9 mouse cellular contexts compared by ENCODE assay signal in genomic region chr1:91523759-91524158, GRCm38 (mm10). TPM values are rescaled to one million over a fixed set of nuclear protein-coding genes. Genes with fewer than 3 reads are reported as not detected.
DNase-seq lines count a peak whose midpoint lies in the region; ATAC-seq and TF ChIP-seq lines count a peak whose summit lies in the region.
"Had no signal": no experiment of that assay in that cellular context is flagged by ENCODE, and none has a peak within 500 bp of the region (broad histone marks: within the 10 kb centered on the region; RNA-seq: fewer than 3 reads in every experiment).

No protein-coding gene starts in this region.

- no peak overlapping the region for H3K9ac ChIP-seq in neural tube, embryonic 15.5 days (replicated peaks)
- H3K9ac ChIP-seq in forebrain, embryonic 14.5 days (ENCODE audit: low read length): no peak overlapping the region
- H3K9ac ChIP-seq in hindbrain, postnatal 0 days (replicated peaks; ENCODE audit: low read length): no peak overlapping the region

- H3K4me3 ChIP-seq in neural tube, embryonic 15.5 days (replicated peaks): no peak overlapping the region
- no peak overlapping the region for H3K4me3 ChIP-seq in forebrain, embryonic 14.5 days (ENCODE audit: low read depth, low read length)
- no peak overlapping the region for H3K4me3 ChIP-seq in hindbrain, postnatal 0 days (ENCODE audit: low read length)
- H3K4me3 ChIP-seq in left cerebral cortex, adult 2 months: no peak overlapping the region
- H3K4me3 ChIP-seq: myocyte had no signal

- peak; percentile 98 for TF ChIP-seq CTCF in hindbrain, postnatal 0 days (IDR thresholded peaks at IDR 0.05; ENCODE audit: low read depth)
- peak; percentile 89 for TF ChIP-seq CTCF in left cerebral cortex, adult 2 months (IDR thresholded peaks at IDR 0.05)

- no peak overlapping the region for H3K4me2 ChIP-seq in neural tube, embryonic 15.5 days
- no peak overlapping the region for H3K4me2 ChIP-seq in forebrain, embryonic 14.5 days (ENCODE audit: low read length)
- H3K4me2 ChIP-seq in hindbrain, postnatal 0 days (ENCODE audit: low read depth, low read length): no peak overlapping the region

- H3K4me1 ChIP-seq in neural tube, embryonic 15.5 days: no peaks in the 10 kb centered on the region
- H3K4me1 ChIP-seq in forebrain, embryonic 14.5 days (ENCODE audit: control insufficient read depth, insufficient read depth, low read length): no peaks in the 10 kb centered on the region
- H3K4me1 ChIP-seq in hindbrain, postnatal 0 days (ENCODE audit: insufficient read depth, low read length): no peaks in the 10 kb centered on the region

- no peaks in the 10 kb centered on the region for H3K27me3 ChIP-seq in neural tube, embryonic 15.5 days (replicated peaks)
- H3K27me3 ChIP-seq in forebrain, embryonic 14.5 days (replicated peaks; ENCODE audit: control insufficient read depth, insufficient read depth, low read length): no peaks in the 10 kb centered on the region
- no peaks in the 10 kb centered on the region for H3K27me3 ChIP-seq in hindbrain, postnatal 0 days (ENCODE audit: insufficient read depth, low read length)

- DNase-seq in neural tube, embryonic 10.5 days (ENCODE audit: extremely low spot score, low spot score): peak; percentile 58
- DNase-seq in cerebellum, adult 11-12 months: peak; percentile 29
- peak; percentile 80 for DNase-seq in forebrain, embryonic 14.5 days (ENCODE audit: low spot score)
- DNase-seq in hindbrain, postnatal 0 days (ENCODE audit: low spot score): peak; percentile 90
- DNase-seq in left cerebral cortex, adult 2 months (ENCODE audit: extremely low spot score in 1 of 2, low spot score in 2 of 2): peak; percentile 45 to 58
- peak; percentile 44 for DNase-seq in skeletal muscle tissue, adult 2 months (ENCODE audit: low read depth, low spot score)

- H3K9me3 ChIP-seq in neural tube, embryonic 15.5 days (replicated peaks): no peaks in the 10 kb centered on the region
- no peaks in the 10 kb centered on the region for H3K9me3 ChIP-seq in forebrain, embryonic 14.5 days (replicated peaks; ENCODE audit: control insufficient read depth, low read length)
- no peaks in the 10 kb centered on the region for H3K9me3 ChIP-seq in hindbrain, postnatal 0 days (ENCODE audit: low read length)

- H3K36me3 ChIP-seq in neural tube, embryonic 15.5 days: peaks cover 75% of the 10 kb centered on the region
- peaks cover 71% of the 10 kb centered on the region for H3K36me3 ChIP-seq in forebrain, embryonic 14.5 days (ENCODE audit: control insufficient read depth, insufficient read depth, low read length)
- H3K36me3 ChIP-seq in hindbrain, postnatal 0 days (ENCODE audit: insufficient read depth, low read length): peaks cover 47% of the 10 kb centered on the region; the same call in 1 of the 2 replicates

- H3K27ac ChIP-seq in neural tube, embryonic 15.5 days (replicated peaks): no peak overlapping the region
- no peak overlapping the region for H3K27ac ChIP-seq in forebrain, embryonic 14.5 days (ENCODE audit: low read depth, low read length)
- no peak overlapping the region for H3K27ac ChIP-seq in hindbrain, postnatal 0 days
- H3K27ac ChIP-seq in left cerebral cortex, adult 2 months: no peak overlapping the region

- intact Hi-C loops in left cerebral cortex, adult 2 months (cut with DNase I): loop anchor here (2.0 to 5.0 kb wide), 4 partner anchors 231 to 929 kb away; no protein-coding TSS in a partner anchor

- WGBS in neural tube, embryonic 15.5 days: 16% methylated on average over 10 of the region's 10 CpGs
- WGBS in forebrain, embryonic 14.5 days: 14% methylated on average over 10 of the region's 10 CpGs
- WGBS in hindbrain, postnatal 0 days: 17% methylated on average over 10 of the region's 10 CpGs

- no peak for ATAC-seq in neural tube, embryonic 15.5 days (ENCODE audit: low FRiP score)
- ATAC-seq in forebrain, embryonic 14.5 days: peak; percentile 75
- peak; percentile 86 for ATAC-seq in hindbrain, postnatal 0 days
- peak; percentile 98 for ATAC-seq in megakaryocyte, adult 5-6 weeks (ENCODE audit: poor library complexity, severe bottlenecking)

RNA-seq across cellular contexts. Expression of gene Asb1, which starts 16.6 kb away (rescaled TPM):
- polyA plus RNA-seq in neural tube, embryonic 15.5 days (2015; fragmentation: Nextera tagmentation; extraction: Ambion mirVana): 12.0 and 13.4 TPM in 2 replicates
- polyA plus RNA-seq in forebrain, embryonic 14.5 days (2014; fragmentation: Nextera tagmentation; extraction: Ambion mirVana): 11.3 and 14.7 TPM in 2 replicates
- total RNA-seq in hindbrain, postnatal 0 days (2014; rRNA removed): 35.2 and 41.9 TPM in 2 replicates
- 9.5 and 10.2 TPM in 2 replicates for polyA plus RNA-seq in hindbrain, postnatal 0 days (2015; fragmentation: Nextera tagmentation; extraction: Ambion mirVana)
- 10 to 100 TPM; 38.1 to 40.7 TPM for total RNA-seq in left cerebral cortex, adult 2 months (2021)
- 3.7 and 4.1 TPM in 2 replicates for total RNA-seq in megakaryocyte, adult 5-6 weeks (2015)
- total RNA-seq in megakaryocyte, adult 5-6 weeks (2017): 5.9 and 11.7 TPM in 2 replicates

RNA-seq across cellular contexts. Expression of gene Traf3ip1, which starts 29.3 kb away (rescaled TPM):
- 10.0 and 10.3 TPM in 2 replicates for polyA plus RNA-seq in neural tube, embryonic 15.5 days (2015; fragmentation: Nextera tagmentation; extraction: Ambion mirVana)
- polyA plus RNA-seq in forebrain, embryonic 14.5 days (2014; fragmentation: Nextera tagmentation; extraction: Ambion mirVana): 6.1 and 6.5 TPM in 2 replicates
- 10.3 and 11.7 TPM in 2 replicates for total RNA-seq in hindbrain, postnatal 0 days (2014; rRNA removed)
- 7.4 and 8.1 TPM in 2 replicates for polyA plus RNA-seq in hindbrain, postnatal 0 days (2015; fragmentation: Nextera tagmentation; extraction: Ambion mirVana)
- 10 to 100 TPM; 15.8 to 16.5 TPM for total RNA-seq in left cerebral cortex, adult 2 months (2021)
- total RNA-seq in megakaryocyte, adult 5-6 weeks (2015): 1.8 and 2.5 TPM in 2 replicates
- total RNA-seq in megakaryocyte, adult 5-6 weeks (2017): 2.4 and 2.9 TPM in 2 replicates

Comparison
In these comparisons a context has a peak if more than half of its experiments do, and no peak if none do; other contexts are left out.
1. DNase-seq: peak in every context shown above with its lines; median percentile 90 in hindbrain, postnatal 0 days; 80 in forebrain, embryonic 14.5 days; 58 in neural tube, embryonic 10.5 days; 52 in left cerebral cortex, adult 2 months; 44 in skeletal muscle tissue, adult 2 months; 29 in cerebellum, adult 11-12 months.